Mouse (Mus musculus): Measurements from ENCODE around the gene Cntfr.

The Cntfr gene

DNA sequence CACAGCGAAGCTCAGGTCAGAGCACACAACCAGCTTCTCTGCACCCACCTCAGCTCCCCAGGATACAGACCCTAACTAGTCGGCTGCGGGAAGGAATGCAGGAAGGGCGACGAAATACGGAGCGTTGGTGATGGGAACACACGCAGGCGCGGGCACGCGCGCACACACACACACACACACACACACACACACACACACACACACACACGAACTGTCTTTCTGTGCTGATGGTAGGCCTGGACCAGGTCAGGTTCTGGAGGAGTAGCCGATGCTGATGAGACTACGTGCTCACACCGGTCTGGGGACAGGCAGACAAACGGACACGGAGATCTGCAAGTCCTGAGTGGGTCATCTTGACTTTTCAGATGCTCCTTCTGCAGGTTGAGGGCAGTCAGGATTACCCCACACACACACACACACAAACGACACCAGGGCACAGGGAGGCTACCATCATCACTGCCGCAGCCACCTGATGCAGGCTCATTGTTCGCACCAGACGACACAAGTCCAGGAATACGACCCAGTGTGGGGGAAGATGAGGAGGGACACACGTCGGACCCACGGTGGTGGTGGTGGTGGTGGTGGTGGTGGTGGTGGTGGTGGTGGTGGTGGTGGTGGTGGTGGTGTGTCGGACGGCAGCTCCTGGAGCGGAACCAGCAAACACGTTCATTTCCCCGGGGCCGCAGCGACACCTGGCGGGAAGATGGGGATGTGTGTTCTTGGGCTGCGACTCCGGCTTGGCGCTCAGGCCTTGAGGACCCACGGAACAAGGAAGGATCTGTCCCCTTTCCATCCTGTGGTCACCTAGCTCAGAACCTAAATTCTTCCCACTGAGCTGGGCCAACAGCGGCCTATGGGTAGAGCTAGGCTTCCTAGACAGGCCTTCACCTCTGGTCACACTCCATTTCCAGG, at the start of gene Cntfr:
Gene Cntfr, minus strand, starts transcription at position 160 of the 912 bp plus-strand sequence.
- peak in 1 of 2 experiments; percentile 86 for DNase-seq (ENCODE audit: low spot score in 2 of 2)

DNA sequence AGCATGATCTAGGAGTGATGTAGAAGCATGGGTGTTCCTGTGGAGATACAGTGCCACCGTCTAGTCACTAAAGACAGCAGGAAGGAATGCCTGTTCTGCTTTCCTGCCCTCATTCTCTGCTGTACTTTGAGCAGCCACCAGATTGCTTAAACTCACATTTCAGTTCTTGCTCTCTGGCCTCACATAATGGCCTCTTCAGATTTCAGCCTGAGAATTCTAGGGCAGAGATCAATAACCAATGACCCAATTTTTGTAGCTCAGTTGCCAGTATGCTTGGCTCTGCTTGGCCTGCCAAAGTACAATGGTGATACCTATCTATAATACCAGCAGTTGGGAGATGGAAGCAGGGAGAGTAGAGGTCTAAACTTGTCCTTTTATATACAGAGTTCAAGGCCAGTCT, 48.1 kb upstream of the Cntfr start:
- no peak for DNase-seq (ENCODE audit: low spot score in 2 of 2)

DNA sequence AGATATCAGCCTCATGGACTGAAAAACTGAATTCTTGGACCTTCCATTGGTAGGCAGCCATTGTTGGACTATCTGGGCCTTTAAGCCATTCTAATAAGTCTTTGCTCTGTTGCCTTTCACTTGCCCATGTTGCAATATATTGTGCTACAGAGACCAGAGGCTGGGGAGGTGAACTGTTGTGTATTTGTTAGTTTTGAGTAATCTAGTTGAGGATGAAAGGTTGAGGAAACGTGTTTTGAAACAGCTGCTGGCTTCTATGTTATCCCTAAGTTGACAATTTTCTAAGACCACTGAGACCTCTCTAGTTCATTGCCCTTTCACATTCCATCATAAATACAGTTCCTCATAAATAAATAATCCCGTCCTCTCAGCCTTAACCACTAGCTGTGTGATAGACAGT, 47.2 kb upstream of the Cntfr start:
- DNase-seq (ENCODE audit: low spot score in 2 of 2): no peak

DNA sequence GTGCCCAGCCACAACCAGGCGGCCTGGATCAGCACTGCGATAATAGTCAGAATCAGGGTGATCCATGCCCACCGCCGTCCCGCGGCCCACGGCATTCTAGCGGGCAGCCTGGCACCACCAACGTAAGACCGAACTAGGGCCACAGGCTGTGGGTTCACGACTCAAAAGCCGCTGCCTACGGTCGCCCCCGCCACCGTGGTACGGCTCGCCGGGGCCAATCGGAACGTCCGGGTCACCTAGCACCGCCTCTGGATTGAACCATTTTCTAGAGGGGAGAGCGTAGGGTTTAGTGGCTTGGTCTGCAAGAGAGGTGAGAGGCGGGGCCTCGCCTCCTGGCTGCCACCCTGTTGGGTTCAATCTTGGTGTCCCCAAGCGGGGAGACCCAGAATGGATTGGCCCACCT, 44.3 kb upstream of the Cntfr start:
- DNase-seq (ENCODE audit: low spot score in 2 of 2): peak; percentile 88 to 95

DNA sequence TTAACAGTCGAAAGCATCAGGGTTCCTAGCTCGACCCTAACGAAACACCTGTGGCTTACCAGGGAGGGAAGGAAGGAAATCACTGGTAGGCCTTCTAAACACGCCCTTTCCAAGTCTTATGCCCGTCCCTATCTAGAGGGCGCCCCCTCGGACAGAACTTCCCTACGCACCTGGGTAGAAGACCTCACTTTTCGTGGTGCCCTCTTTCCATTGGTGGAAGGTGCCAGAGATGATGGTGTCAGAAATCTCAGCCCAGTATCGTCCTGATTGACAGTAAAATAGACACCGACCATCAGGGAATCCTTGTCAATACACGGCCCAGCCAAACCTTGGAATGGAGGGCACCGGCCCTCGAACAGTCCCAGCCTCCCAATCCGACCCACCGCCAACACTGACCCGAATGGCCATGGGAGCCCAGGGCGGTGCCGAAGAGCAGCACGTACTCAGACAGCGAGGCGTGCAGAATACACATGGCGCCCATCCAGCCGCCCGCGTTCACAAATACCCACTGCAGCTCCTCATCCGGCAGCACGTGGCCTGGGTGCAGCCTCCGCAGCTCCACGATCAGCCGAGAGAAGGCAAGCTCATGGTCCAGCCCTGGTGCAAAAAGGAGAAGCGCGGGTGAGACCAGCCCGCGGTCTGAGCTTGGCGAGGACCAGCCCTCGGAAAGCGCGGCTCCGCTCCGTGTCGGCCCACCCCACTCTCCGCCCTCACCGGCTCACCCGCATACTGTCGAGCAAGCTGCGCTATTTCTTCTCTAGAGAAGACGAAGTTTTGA, 43.7 kb upstream of the Cntfr start:
- DNase-seq (ENCODE audit: low spot score in 2 of 2): peak in 1 of 2 experiments; percentile 76

DNA sequence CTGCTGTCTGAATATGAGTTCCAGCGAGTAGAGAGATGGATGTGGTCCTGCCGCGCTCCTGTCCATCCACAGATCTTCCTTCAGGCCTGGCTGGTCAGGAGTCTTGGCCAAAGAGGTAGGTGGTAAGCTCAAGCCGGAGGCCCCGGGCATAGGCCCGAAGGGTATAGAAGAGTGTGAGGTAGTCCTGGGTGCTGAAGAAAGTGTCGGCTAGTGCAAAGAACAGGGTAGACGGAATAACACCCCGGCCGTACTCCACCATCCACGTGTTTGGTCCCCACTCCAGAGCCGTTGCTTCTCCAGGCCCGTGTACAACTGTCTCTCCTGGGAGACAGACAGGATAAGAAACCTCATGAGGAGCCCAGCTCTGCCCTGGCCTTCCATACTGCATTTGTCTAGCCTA, 42.4 kb upstream of the Cntfr start:
- DNase-seq (ENCODE audit: low spot score in 2 of 2): no peak

DNA sequence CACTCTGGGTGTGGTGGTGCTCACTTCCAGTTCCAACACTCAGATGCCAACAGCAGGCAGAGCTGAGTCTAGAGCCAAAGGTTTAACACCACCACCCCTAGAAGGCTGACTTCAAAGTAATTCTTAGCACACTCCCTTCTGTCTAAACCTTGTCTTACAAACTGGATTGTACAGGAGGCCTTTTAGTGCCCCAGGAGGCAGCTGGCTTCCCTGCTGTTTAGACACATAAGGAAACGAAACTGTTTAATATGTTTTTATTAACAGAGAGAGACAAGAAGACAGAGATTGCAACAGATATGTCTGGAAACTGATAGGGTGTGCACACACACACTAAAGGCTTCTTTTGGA, 41.3 kb upstream of the Cntfr start:
- no peak for DNase-seq (ENCODE audit: low spot score in 2 of 2)

DNA sequence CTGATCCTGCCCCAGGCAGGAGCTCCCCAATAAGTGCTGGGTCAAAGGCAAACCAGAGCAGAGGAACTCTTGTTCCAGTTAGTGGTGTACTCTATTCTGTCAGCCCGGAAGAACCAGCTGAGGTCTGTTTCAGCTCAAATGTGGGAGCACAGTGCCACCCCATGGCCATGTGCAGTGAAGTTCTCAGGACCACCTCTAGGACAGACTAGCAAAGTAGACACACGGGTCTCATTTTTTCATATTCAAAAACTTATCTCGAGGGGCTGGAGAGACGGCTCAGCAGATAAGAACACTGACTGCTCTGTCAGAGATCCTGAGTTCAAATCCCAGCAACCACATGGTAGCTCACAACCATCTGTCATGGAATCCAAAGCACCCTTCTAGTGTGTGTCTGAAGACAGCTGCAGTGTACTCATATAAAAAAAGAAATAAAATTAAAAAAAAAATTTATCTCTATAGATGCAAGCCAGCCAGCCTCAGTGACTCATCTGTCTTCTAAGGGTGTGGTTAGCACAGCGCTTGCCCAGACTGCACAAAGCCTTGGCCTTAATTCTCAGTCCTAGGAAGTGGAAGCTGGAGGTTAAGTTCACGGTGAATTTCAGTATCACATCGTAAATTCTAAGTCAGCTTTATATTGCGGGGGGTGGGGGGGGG, 40.8 kb upstream of the Cntfr start:
- DNase-seq (ENCODE audit: low spot score in 2 of 2): peak in 1 of 2 experiments; percentile 83

DNA sequence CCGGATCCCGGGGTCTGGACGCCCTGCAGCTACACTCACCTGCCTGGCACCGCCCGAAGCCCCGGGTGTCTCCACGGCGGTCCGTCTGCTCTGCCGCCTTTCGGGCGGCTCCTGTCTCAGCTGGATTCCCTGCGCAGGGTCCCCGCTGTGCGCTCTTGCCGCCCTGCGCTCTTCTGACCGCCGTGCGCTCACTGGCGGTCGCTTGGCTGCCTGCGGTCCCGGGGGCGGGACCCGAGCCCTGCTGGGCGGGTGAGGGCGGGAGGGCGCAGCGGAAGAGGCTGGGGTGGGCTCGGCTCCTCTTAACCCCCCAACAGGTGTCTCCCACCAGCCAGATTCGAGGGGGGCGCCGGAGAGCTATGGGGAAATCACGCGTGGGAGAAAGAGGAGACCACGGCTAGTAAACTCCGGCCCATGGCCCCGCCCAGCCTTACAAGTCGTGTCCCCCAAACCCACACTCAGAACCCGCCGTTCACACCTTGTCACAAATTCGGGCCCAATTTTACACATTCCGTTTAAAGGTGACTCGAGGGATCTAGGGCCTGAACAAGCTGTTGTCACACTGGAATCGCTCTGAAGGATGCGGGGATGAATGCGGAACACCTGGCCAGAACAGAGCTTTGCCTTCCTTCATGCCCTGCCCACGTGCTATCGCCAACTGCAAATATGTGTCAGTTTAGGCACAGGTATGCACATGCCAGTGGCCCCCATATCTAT, 34.3 kb upstream of the Cntfr start, which contains the start of gene Arid3c:
Gene Arid3c, minus strand, starts transcription at position 91 of the 714 bp plus-strand sequence.
- DNase-seq (ENCODE audit: low spot score in 2 of 2): no peak

DNA sequence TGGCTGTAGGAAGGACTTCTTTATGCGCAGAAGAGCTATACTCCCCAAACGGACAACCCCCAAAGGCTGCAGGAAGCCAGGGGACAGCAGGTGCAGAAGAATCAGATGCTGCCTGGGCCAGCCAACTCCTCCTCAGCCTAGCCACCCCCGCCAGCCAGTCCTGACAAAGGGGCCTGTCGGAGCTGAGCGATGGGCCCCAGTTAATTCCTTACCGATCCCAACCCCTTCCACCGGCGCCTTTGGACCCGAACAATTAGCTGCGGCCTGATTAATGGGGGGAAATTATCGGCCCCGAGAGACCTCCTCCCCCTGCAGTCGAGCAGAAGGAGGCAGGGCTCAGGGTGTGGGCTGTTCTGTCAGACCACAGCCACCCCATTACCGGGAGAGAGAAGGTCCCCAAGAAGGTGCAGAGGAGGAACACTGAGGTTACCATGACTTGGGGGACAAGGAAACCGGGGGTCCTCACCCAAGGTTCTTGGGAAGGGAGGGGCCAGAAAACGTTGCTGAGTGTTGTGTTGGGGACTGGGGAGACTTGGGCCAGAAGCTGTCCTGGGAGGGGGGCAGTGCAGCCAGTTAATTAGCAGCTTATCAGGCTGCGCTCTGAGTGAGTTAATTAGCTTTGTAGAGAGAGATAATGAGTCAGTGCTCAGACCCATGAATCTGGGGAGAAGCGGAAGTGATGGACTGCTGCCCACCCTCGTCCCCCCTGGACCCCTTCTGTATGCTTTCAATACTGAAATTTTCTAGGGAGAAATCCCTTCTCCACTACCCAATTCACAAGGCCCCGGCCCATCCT, 30.1 kb upstream of the Cntfr start:
- DNase-seq (ENCODE audit: low spot score in 2 of 2): no peak

DNA sequence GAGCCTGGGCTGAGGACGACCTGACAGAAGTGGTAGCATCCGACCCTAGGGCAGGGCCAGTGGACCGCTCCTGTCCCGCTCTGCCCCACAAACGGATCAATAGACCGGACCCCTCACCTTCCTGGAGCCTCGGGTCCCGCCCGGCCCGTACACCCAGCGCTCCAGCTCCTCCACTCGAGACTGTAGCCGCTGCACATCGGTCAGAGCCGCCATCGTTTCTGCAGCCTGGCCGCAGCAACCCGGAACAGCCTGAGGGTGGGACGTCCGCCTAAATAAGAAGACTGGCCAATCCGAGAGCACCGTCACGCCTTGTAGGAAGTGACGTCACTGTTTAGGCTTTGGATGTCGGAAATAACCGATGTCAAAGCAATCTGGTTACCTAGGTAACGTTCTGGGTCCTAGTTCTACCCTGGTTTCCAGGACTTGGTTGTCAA, 26.0 kb upstream of the Cntfr start, which contains the start of gene Dctn3:
Gene Dctn3, minus strand, starts transcription at position 253 of the 434 bp plus-strand sequence.
- peak; percentile 95 to 96 for DNase-seq (ENCODE audit: low spot score in 2 of 2)

DNA sequence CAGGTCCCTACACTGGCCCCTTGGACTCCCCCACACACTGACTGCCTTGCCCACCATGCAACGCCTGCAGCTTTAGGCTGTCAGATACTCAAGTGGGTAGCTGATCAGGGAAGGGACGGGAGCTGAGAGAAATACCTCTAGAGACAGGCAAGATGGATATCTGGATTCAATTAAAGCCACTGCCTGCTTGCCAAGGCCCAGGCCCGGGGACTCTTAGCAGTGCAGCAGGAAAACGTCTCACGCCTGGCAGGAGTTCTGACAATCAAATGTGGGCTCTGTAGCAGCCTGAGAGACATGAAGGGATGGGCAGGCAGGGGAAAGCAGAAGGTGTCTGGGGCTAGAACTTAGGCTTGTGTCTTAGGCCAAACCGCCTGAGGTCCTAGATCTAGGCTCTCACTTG, 19.9 kb upstream of the Cntfr start:
- DNase-seq (ENCODE audit: low spot score in 2 of 2): no peak

DNA sequence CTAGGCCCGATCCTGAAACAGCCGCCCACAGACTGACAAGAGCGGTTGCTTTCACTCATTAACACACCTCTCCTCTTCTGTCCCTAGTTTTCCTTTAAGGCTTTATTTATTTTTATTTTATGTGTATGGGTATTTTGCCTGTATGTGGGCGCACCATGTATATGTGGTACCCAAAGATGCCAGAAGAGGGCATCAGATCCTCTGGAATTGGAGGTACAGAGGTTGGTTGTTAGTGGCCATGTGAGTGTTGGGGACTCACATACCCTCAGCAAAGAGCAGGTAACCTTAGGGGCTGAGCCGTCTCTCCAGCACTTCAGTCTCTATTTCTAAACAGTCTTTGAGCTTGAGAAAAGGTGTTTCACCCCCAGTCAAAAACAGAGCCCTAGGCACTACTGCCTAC, 18.7 kb upstream of the Cntfr start:
- DNase-seq (ENCODE audit: low spot score in 2 of 2): peak in 1 of 2 experiments; percentile 73

DNA sequence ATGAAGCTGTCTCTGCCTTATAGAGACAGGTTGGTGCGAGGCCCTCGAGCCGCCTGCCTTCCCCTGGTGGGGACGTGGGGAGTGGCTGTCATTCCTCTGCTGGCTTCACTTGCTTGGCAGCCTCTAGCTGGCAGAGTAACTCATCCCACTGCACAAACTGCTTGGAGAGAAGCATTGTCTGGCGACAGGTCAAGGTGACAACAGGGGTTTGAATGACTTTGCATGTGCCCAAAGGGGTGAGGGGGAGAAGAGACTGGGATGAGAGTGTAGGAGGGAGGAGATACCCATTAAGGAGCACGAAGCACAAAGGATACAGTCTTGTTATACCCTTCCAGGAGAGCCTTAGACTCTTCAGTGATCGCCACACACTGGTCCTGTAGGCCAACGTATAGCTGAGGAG, 18.2 kb upstream of the Cntfr start:
- no peak for DNase-seq (ENCODE audit: low spot score in 2 of 2)

DNA sequence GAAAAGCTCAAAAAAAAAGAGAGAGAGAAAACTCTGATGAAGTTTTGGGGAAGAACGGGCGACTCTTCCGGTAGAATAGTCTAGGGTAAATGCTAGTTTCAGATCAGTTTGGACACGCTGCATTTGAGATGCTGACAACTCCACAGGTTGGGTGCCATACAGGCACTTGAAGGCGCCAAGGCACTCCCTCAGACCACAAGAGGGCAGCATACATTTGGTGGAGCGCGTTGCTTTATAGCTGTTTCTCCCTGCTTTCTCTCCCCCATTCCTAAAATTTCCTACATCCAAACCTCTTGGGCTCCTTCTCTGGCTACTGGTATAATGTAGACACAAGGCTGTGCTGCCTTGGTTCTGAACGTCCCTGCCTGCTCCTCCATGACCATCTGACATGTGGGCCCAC, 17.4 kb upstream of the Cntfr start:
- peak in 1 of 2 experiments; percentile 83 for DNase-seq (ENCODE audit: low spot score in 2 of 2)

DNA sequence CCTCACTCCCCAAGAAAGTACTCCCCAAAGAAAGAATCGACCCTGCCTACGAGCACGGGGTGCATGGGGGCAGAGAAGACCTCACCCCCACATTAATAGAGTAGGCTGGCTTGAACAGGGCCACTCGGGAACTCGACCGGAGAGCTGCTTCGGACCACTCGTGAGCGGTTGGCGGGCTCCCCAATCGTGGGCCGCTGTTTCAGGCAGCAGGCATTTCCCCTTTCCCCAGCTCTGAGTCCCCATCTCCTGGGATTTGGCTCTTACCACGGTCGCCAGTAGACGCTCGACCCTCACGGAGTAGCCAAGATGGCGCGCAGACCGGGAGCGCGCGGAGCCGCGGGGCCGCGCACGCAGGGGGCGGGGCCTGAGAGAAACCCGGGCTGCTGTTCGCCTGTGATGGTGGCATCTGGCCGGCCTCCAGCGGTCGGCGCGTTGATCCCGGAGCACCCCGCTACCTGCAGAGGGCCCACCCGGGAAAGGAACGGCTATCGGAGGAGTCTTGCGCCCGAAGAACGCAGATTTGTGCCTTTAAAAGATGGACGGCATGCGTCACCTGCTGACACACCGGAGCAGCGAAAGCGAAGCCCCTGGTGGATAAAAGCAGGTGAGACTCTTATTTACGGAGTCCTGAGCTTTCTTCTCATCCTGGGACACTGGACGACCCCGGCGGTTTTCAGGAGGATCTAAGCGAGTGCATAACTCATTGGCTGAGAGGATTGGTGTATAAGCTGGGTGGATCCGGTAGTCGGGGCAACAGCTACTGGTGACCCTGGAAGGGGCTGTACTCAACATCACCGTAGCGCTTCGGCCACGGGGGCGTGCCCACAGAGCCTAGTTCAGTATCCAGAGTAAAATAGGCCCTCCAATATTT, 16.5 kb upstream of the Cntfr start, which contains the start of gene Rpp25l:
Gene Rpp25l, minus strand, starts transcription at position 338 of the 871 bp plus-strand sequence.
- DNase-seq (ENCODE audit: low spot score in 2 of 2): peak in 1 of 2 experiments; percentile 78

DNA sequence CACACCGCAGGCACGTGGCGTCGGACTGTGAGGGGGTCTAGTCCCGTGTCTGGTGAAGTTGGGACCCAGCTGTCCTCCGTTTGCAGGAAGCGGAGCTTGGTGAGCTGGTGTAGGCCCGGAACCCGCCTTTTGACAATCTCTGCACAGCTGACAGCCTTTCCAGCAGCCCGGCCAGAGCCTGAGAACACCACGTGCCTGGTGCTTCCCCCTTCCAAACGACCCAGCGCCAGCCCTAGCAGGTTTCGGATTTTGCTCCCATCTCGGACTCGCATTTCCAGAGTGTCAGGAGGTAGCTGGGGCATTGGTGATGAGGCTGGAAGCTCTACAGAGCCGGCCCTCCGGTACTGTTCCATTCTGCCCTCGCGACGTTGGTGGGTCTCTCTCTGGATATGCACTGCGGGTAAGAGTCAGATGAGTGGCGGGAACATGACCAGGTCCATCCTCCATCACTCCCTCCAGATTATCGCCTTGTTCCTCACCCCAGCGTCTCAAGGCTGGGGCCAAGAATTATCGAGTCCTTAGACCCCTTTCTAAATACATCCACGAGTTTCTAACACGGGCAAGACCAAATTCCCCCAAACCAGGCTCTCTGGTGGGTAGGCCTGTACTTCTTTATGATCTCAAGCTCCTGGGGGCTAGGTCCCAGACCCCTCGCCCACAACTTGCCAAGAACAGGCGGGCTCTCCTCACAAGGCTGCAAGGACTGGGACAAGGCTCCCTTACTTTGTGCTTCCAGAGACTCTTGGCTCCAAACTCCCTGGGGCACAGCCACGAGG, 15.7 kb upstream of the Cntfr start:
- DNase-seq (ENCODE audit: low spot score in 2 of 2): no peak

DNA sequence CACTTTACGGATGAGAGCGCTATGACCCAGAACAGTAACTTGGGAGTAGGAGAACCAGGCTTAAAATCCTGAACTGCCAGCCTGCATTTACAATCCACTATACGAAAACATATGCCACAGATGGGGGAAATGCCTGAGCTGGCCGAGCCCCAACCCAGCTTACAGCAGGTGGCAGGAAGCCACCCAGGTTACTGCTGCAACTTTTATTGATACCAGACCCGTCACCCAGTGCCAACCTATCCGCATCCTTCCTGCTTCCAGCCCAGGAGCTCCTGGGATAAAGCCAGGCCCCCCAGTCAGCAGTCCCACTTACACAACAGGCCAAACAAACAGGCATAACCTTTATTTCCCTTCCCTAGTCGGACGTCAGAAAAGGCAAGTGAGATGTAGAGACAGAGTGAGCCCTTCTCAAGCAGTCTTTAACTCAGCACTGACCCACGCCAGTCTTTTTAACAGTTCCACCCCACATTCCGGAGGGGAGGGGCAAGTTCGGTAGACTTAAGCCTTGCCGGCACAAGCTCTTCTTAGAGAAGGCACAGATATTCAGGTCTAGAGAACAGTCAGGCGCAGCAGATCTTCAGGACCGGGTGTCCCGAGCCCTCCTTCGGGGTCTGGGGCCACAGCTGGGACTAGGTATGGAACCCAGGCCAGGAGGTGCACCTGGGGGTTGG, 15.0 kb upstream of the Cntfr start:
- no peak for DNase-seq (ENCODE audit: low spot score in 2 of 2)

Measured in left cerebral cortex, adult 9 months (tissue).